Mouse (Mus musculus): ENCODE results near the gene Ntrk3.

Ntrk3 gene

GRCm38 (mm10) chr7:78623686-78624085 is 114.1 kb downstream of the Ntrk3 start:
- DNase-seq (ENCODE audit: low read depth): no peak

GRCm38 (mm10) chr7:78621115-78621514 is 116.7 kb downstream of the Ntrk3 start:
- DNase-seq (ENCODE audit: low read depth): no peak

GRCm38 (mm10) chr7:78619818-78620577 is 117.8 kb downstream of the Ntrk3 start:
- DNase-seq (ENCODE audit: low read depth): no peak

- DNase-seq (ENCODE audit: low read depth): no peak
Observed at GRCm38 (mm10) chr7:78605538-78606130, 132.2 kb downstream of the Ntrk3 start.

GRCm38 (mm10) chr7:78603922-78604321 is 133.9 kb downstream of the Ntrk3 start:
- DNase-seq (ENCODE audit: low read depth): no peak

GRCm38 (mm10) chr7:78601851-78602250 is 136.0 kb downstream of the Ntrk3 start:
- DNase-seq (ENCODE audit: low read depth): no peak

- no peak for DNase-seq (ENCODE audit: low read depth)
Observed at GRCm38 (mm10) chr7:78600886-78601285, 136.9 kb downstream of the Ntrk3 start.

GRCm38 (mm10) chr7:78599941-78600677 is 137.7 kb downstream of the Ntrk3 start:
- DNase-seq (ENCODE audit: low read depth): no peak

GRCm38 (mm10) chr7:78598147-78598546 is 139.7 kb downstream of the Ntrk3 start:
- no peak for DNase-seq (ENCODE audit: low read depth)

GRCm38 (mm10) chr7:78597251-78598129 is 140.3 kb downstream of the Ntrk3 start:
- DNase-seq (ENCODE audit: low read depth): no peak

GRCm38 (mm10) chr7:78596556-78596955 is 141.3 kb downstream of the Ntrk3 start:
- DNase-seq (ENCODE audit: low read depth): no peak

- DNase-seq (ENCODE audit: low read depth): no peak
Observed at GRCm38 (mm10) chr7:78595895-78596294, 141.9 kb downstream of the Ntrk3 start.

- DNase-seq (ENCODE audit: low read depth): no peak
Observed at GRCm38 (mm10) chr7:78592948-78593347, 144.9 kb downstream of the Ntrk3 start.

- no peak for DNase-seq (ENCODE audit: low read depth)
Observed at GRCm38 (mm10) chr7:78592172-78592571, 145.6 kb downstream of the Ntrk3 start.

GRCm38 (mm10) chr7:78589766-78590165 is 148.0 kb downstream of the Ntrk3 start:
- DNase-seq (ENCODE audit: low read depth): no peak

GRCm38 (mm10) chr7:78586800-78587199 is 151.0 kb downstream of the Ntrk3 start:
- no peak for DNase-seq (ENCODE audit: low read depth)

GRCm38 (mm10) chr7:78585960-78586359 is 151.9 kb downstream of the Ntrk3 start:
- DNase-seq (ENCODE audit: low read depth): no peak

GRCm38 (mm10) chr7:78584936-78585335 is 152.9 kb downstream of the Ntrk3 start:
- DNase-seq (ENCODE audit: low read depth): no peak

- no peak for DNase-seq (ENCODE audit: low read depth)
Observed at GRCm38 (mm10) chr7:78584499-78584898, 153.3 kb downstream of the Ntrk3 start.

- no peak for DNase-seq (ENCODE audit: low read depth)
Observed at GRCm38 (mm10) chr7:78583678-78584077, 154.1 kb downstream of the Ntrk3 start.

GRCm38 (mm10) chr7:78581341-78581740 is 156.5 kb downstream of the Ntrk3 start:
- DNase-seq (ENCODE audit: low read depth): no peak
